Mouse (Mus musculus) forebrain, embryonic 14.5 days (tissue): ENCODE data around the gene Dgkh. TPM values are rescaled to one million over a fixed set of nuclear protein-coding genes. Genes with fewer than 3 reads are reported as not detected.

Experiments
- ATAC-seq: fragments of 200-750 bp; cut with Nextera tagmentation; 2 replicates; pipeline ENCODE4 v1.8.0; 2017; ENCODE audit warnings: mild to moderate bottlenecking, moderate library complexity
- DNase-seq: peaks from one replicate; pipeline ENCODE4 v3.0.0-alpha.2; 2015; ENCODE audit warnings: low spot score
- H3K27ac ChIP-seq: fragments of 300-500 bp; sonication (generic); 2 replicates; pipeline ENCODE4 v1.5.1; 2014; ENCODE audit warnings: low read depth, mild to moderate bottlenecking, control low read depth, low read length, moderate library complexity
- H3K27me3 ChIP-seq: fragments of 300-500 bp; sonication (generic); replicated peaks from 2 replicates; pipeline ENCODE4 v1.6.1; 2014; ENCODE audit warnings: low read length, control low read depth, mixed read lengths; ENCODE audit not compliant: control insufficient read depth, insufficient read depth
- H3K36me3 ChIP-seq: fragments of 300-500 bp; sonication (generic); 2 replicates; pipeline ENCODE4 v1.6.1; 2014; ENCODE audit warnings: low read length, control low read depth; ENCODE audit not compliant: control insufficient read depth, insufficient read depth
- H3K4me1 ChIP-seq: fragments of 300-500 bp; sonication (generic); 2 replicates; pipeline ENCODE4 v1.6.1; 2014; ENCODE audit warnings: antibody characterized with exemption, low read length, control low read depth; ENCODE audit not compliant: control insufficient read depth, insufficient read depth
- H3K4me2 ChIP-seq: fragments of 300-500 bp; sonication (generic); 2 replicates; pipeline ENCODE4 v1.6.1; 2014; ENCODE audit warnings: mild to moderate bottlenecking, control low read depth, low read length
- H3K4me3 ChIP-seq: fragments of 300-500 bp; sonication (generic); 2 replicates; pipeline ENCODE4 v1.5.1; 2014; ENCODE audit warnings: low read depth, low read length, control low read depth
- H3K9ac ChIP-seq: fragments of 300-500 bp; sonication (generic); 2 replicates; pipeline ENCODE4 v1.6.1; 2014; ENCODE audit warnings: mild to moderate bottlenecking, low read length, control low read depth, moderate library complexity
- H3K9me3 ChIP-seq: fragments of 300-500 bp; sonication (generic); replicated peaks from 2 replicates; pipeline ENCODE4 v1.6.1; 2016; ENCODE audit warnings: low read length, control low read depth, mixed read lengths; ENCODE audit not compliant: control insufficient read depth
- WGBS: fragments of 180-500 bp; shearing (Covaris S2); extraction: QIAGEN DNeasy Blood & Tissue Kit; methylation state at CpG from one replicate; pipeline ENCODE4 v1.1.7; 2014; 5-methylcytosine and 5-hydroxymethylcytosine counted together
- polyA plus RNA-seq: library from polyadenylated mRNA; unstranded; fragments of >200 nt; fragmentation: Nextera tagmentation; extraction: Ambion mirVana; gene quantifications from 2 replicates; pipeline ENCODE4 v1.2.1, GENCODE M21; 2014

Dgkh gene
- polyA plus RNA-seq, 1 experiment from 2014 or later: 1.5 TPM

DNA sequence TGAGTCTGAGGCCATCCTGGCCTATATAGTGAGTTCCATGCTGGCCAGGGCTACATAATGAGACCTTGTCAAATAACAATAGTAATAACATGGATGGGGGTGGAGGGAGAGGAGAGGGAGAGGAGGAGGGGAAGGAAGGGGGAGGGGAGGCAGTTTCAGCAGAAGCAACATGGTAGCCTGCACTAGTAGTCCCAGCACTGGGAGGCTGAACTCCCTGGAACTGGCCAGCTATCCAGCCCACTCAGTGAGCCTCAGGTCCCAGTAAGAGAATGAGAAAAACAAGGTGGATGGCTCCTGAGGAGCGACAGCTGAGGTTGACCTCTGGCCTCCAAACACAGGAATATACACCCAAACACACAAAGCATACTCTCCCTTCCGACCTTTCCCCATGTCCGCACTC is 27.0 kb downstream of the Dgkh start:
- H3K4me1 ChIP-seq: no peaks in the 10 kb centered on the region
- 87% methylated on average over 3 of the region's 3 CpGs for WGBS
- H3K4me3 ChIP-seq: no peak overlapping the region
- DNase-seq (no peak), ATAC-seq (no peak)
- H3K36me3 ChIP-seq: no peaks in the 10 kb centered on the region
- no peaks in the 10 kb centered on the region for H3K9me3 ChIP-seq
- H3K27me3 ChIP-seq: no peaks in the 10 kb centered on the region
- H3K4me2 ChIP-seq: no peak overlapping the region
- H3K9ac ChIP-seq: no peak overlapping the region
- H3K27ac ChIP-seq: no peak overlapping the region

- H3K4me1 ChIP-seq: no peaks in the 10 kb centered on the region
- H3K9ac ChIP-seq: no peak overlapping the region
- WGBS: 94% methylated on average over 4 of the region's 4 CpGs
- no peaks in the 10 kb centered on the region for H3K9me3 ChIP-seq
- no peak for DNase-seq
- H3K36me3 ChIP-seq: no peaks in the 10 kb centered on the region
- H3K27ac ChIP-seq: no peak overlapping the region
- H3K27me3 ChIP-seq: no peaks in the 10 kb centered on the region
- H3K4me3 ChIP-seq: no peak overlapping the region
- H3K4me2 ChIP-seq: no peak overlapping the region
- no peak for ATAC-seq
These were observed 28.6 kb downstream of the Dgkh start for GRCm38 (mm10) chr14:78703989-78704388.

GRCm38 (mm10) chr14:78703361-78703760 is 29.2 kb downstream of the Dgkh start:
- no peak overlapping the region for H3K4me3 ChIP-seq
- WGBS: 85% methylated on average over 6 of the region's 6 CpGs
- no peaks in the 10 kb centered on the region for H3K27me3 ChIP-seq
- ATAC-seq (no peak), DNase-seq (no peak)
- H3K9me3 ChIP-seq: 0 out of 2 replicates have a peak, but pooled peaks cover under 1% of the 10 kb centered on the region
- H3K4me2 ChIP-seq: no peak overlapping the region
- no peak overlapping the region for H3K27ac ChIP-seq
- H3K9ac ChIP-seq: no peak overlapping the region
- H3K4me1 ChIP-seq: no peaks in the 10 kb centered on the region
- no peaks in the 10 kb centered on the region for H3K36me3 ChIP-seq

- no peak overlapping the region for H3K27ac ChIP-seq
- H3K4me3 ChIP-seq: no peak overlapping the region
- no peak overlapping the region for H3K9ac ChIP-seq
- 0 out of 2 replicates have a peak, but pooled peaks cover 5% of the 10 kb centered on the region for H3K9me3 ChIP-seq
- DNase-seq (peak; percentile 58), ATAC-seq (no peak)
- H3K27me3 ChIP-seq: no peaks in the 10 kb centered on the region
- no peaks in the 10 kb centered on the region for H3K4me1 ChIP-seq
- H3K4me2 ChIP-seq: no peak overlapping the region
- H3K36me3 ChIP-seq: no peaks in the 10 kb centered on the region
- 68% methylated on average over 4 of the region's 4 CpGs for WGBS
These were observed 30.5 kb downstream of the Dgkh start for GRCm38 (mm10) chr14:78702048-78702447.

GRCm38 (mm10) chr14:78701501-78701900 is 31.1 kb downstream of the Dgkh start:
- no peaks in the 10 kb centered on the region for H3K4me1 ChIP-seq
- H3K36me3 ChIP-seq: no peaks in the 10 kb centered on the region
- no peak overlapping the region for H3K9ac ChIP-seq
- no peak overlapping the region for H3K4me2 ChIP-seq
- 84% methylated on average over 8 of the region's 8 CpGs for whole genome bisulfite sequencing
- H3K4me3 ChIP-seq: no peak overlapping the region
- DNase-seq (no peak), ATAC-seq (no peak)
- no peak overlapping the region for H3K27ac ChIP-seq
- H3K27me3 ChIP-seq: no peaks in the 10 kb centered on the region
- H3K9me3 ChIP-seq: 0 out of 2 replicates have a peak, but pooled peaks cover 5% of the 10 kb centered on the region

DNA sequence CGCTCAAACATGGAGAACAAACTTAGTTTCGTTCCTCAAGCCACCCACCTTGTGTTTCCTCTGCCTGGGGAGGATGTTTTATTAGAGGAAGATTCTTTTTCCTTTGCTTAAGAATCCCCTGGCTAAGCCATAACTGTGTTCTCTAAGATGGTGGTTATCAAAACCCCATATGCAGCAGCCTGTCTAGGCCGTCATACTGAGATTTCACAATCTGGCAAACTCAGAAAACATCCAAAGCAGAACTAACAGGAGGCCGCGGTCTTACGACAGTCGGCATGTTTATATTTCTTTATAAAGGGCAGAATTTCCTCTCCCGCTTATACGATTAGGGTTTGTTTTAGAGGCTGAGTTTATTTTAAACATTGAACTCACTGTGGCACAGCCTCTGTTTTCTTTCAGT is 31.5 kb downstream of the Dgkh start:
- DNase-seq (peak; percentile 16), ATAC-seq (no peak)
- 87% methylated on average over 9 of the region's 9 CpGs for WGBS

GRCm38 (mm10) chr14:78699634-78700033 is 32.9 kb downstream of the Dgkh start:
- Histone ChIP-seq H3K27me3 (no peaks in the 10 kb centered on the region), H3K27ac (no peak overlapping the region), H3K4me2 (no peak overlapping the region), H3K36me3 (no peaks in the 10 kb centered on the region), H3K4me1 (no peaks in the 10 kb centered on the region), H3K4me3 (no peak overlapping the region), H3K9me3 (0 out of 2 replicates have a peak, but pooled peaks cover 5% of the 10 kb centered on the region), H3K9ac (no peak overlapping the region)
- DNase-seq (no peak), ATAC-seq (no peak)
- 92% methylated on average over 3 of the region's 3 CpGs for WGBS

More for the DNA sequence above, 31.5 kb downstream of the Dgkh start:
- no peak overlapping the region for H3K27ac ChIP-seq
- H3K4me3 ChIP-seq: no peak overlapping the region
- 0 out of 2 replicates have a peak, but pooled peaks cover 5% of the 10 kb centered on the region for H3K9me3 ChIP-seq
- no peak overlapping the region for H3K9ac ChIP-seq
- no peaks in the 10 kb centered on the region for H3K36me3 ChIP-seq
- no peaks in the 10 kb centered on the region for H3K4me1 ChIP-seq
- no peaks in the 10 kb centered on the region for H3K27me3 ChIP-seq
- no peak overlapping the region for H3K4me2 ChIP-seq

DNA sequence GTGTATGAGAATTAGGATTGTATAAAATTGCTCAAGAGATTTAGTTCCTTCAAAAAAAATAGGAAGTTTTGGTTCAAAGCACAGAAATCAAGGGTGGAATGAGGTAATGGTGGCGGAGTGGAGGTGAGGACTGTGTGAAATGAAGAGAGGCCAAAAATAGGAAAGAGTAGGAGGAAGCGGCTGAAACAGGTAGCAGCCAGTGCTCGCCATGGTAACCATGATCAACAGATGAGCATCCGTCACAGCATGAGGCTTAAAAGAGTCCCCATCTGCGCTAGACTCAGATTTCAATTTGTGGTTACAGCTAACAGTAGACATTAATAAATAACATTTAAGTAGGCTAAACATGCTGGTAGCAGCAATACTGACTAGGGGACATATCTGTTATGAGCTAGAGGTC is 33.4 kb downstream of the Dgkh start:
- Histone ChIP-seq H3K4me2 (no peak overlapping the region), H3K27ac (no peak overlapping the region), H3K9me3 (0 out of 2 replicates have a peak, but pooled peaks cover 5% of the 10 kb centered on the region), H3K9ac (no peak overlapping the region), H3K4me1 (no peaks in the 10 kb centered on the region), H3K27me3 (no peaks in the 10 kb centered on the region), H3K4me3 (no peak overlapping the region), H3K36me3 (no peaks in the 10 kb centered on the region)
- no peak for ATAC-seq
- DNase-seq: peak; percentile 39
- 75% methylated on average over 5 of the region's 5 CpGs for WGBS

DNA sequence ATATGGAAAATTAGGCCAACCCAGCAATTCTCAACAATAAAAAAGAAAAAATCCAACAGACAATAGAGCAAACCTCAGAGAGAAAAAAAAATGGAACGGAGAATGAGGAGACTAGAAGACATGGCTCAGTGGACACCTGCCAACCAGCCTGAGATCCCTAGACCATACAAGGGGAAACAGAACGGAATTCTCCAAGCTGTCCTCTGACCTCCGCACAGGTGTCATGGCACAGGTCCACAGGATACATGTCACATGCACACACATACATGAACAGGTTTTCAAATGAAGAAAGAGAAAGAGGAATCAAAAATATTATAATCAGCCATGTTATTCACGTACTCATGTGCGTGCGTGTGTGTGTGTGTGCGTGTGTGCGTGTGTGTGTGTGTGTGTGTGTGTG is 38.5 kb downstream of the Dgkh start:
- Histone ChIP-seq H3K4me2 (no peak overlapping the region), H3K4me3 (no peak overlapping the region), H3K9ac (no peak overlapping the region), H3K4me1 (no peaks in the 10 kb centered on the region), H3K27me3 (no peaks in the 10 kb centered on the region), H3K9me3 (0 out of 2 replicates have a peak, but pooled peaks cover 5% of the 10 kb centered on the region), H3K36me3 (no peaks in the 10 kb centered on the region), H3K27ac (no peak overlapping the region)
- no peak for DNase-seq
- ATAC-seq: no peak
- 92% methylated on average over 8 of the region's 8 CpGs for WGBS
